Comparison of ENCODE assay signal across 30 mouse cellular contexts in genomic region chr14:60986926-60987325, GRCm38 (mm10). TPM values are rescaled to one million over a fixed set of nuclear protein-coding genes. Genes with fewer than 3 reads are reported as not detected.
DNase-seq lines count a peak whose midpoint lies in the region; ATAC-seq and TF ChIP-seq lines count a peak whose summit lies in the region.
"Had no signal": no experiment of that assay in that cellular context is flagged by ENCODE, and none has a peak within 500 bp of the region (broad histone marks: within the 10 kb centered on the region; RNA-seq: fewer than 3 reads in every experiment).

No protein-coding gene starts in this region.

- no peaks in the 10 kb centered on the region for H3K9me3 ChIP-seq in heart, embryonic 10.5 days
- no peaks in the 10 kb centered on the region for H3K9me3 ChIP-seq in midbrain, embryonic 14.5 days (ENCODE audit: control insufficient read depth, low read length)
- H3K9me3 ChIP-seq in midbrain, embryonic 13.5 days: no peaks in the 10 kb centered on the region
- H3K9me3 ChIP-seq in forebrain, embryonic 13.5 days (replicated peaks): no peaks in the 10 kb centered on the region
- H3K9me3 ChIP-seq: G1E; heart, embryonic 13.5 days; hindbrain, embryonic 15.5 days; intestine, embryonic 15.5 days; liver, embryonic 15.5 days; lung, embryonic 15.5 days; megakaryocyte, embryonic 14.5 days; neural tube, embryonic 12.5 days had no signal

- H3K27me3 ChIP-seq in heart, embryonic 10.5 days (ENCODE audit: insufficient read depth, poor library complexity, severe bottlenecking): no peaks in the 10 kb centered on the region
- H3K27me3 ChIP-seq in midbrain, embryonic 14.5 days (ENCODE audit: control insufficient read depth, insufficient read depth, low read length): no peaks in the 10 kb centered on the region
- no peaks in the 10 kb centered on the region for H3K27me3 ChIP-seq in midbrain, embryonic 13.5 days
- H3K27me3 ChIP-seq in forebrain, embryonic 13.5 days: no peaks in the 10 kb centered on the region
- H3K27me3 ChIP-seq: CH12.LX; heart, embryonic 13.5 days; hindbrain, embryonic 15.5 days; intestine, embryonic 15.5 days; liver, embryonic 15.5 days; lung, embryonic 15.5 days; megakaryocyte, embryonic 14.5 days; neural tube, embryonic 12.5 days had no signal

- H3K4me2 ChIP-seq in midbrain, embryonic 14.5 days (ENCODE audit: low read length): no peak overlapping the region
- H3K4me2 ChIP-seq in midbrain, embryonic 13.5 days (replicated peaks): no peak overlapping the region
- H3K4me2 ChIP-seq in forebrain, embryonic 13.5 days: no peak overlapping the region
- H3K4me2 ChIP-seq: heart, embryonic 13.5 days; hindbrain, embryonic 15.5 days; intestine, embryonic 15.5 days; liver, embryonic 15.5 days; lung, embryonic 15.5 days; neural tube, embryonic 12.5 days had no signal

- peaks cover 45% of the 10 kb centered on the region for H3K4me1 ChIP-seq in heart, embryonic 10.5 days
- peaks cover 7% of the 10 kb centered on the region for H3K4me1 ChIP-seq in midbrain, embryonic 14.5 days (ENCODE audit: control insufficient read depth, insufficient read depth, low read length)
- peaks cover 36% of the 10 kb centered on the region for H3K4me1 ChIP-seq in midbrain, embryonic 13.5 days (replicated peaks)
- peaks cover 59% of the 10 kb centered on the region for H3K4me1 ChIP-seq in forebrain, embryonic 13.5 days
- H3K4me1 ChIP-seq: megakaryocyte, embryonic 14.5 days had no signal

- TF ChIP-seq POLR2A in brain, embryonic 14.5 days (IDR thresholded peaks at IDR 0.05; ENCODE audit: borderline replicate concordance, extremely low read depth, insufficient read depth, insufficient read length, poor library complexity, severe bottlenecking): no peak

- TF ChIP-seq CTCF in brain, embryonic 14.5 days (IDR thresholded peaks at IDR 0.05; ENCODE audit: borderline replicate concordance, extremely low read depth, insufficient read depth, insufficient read length): no peak

- ATAC-seq in midbrain, embryonic 14.5 days (ENCODE audit: low FRiP score, low TSS enrichment): no peak
- ATAC-seq in midbrain, embryonic 13.5 days: no peak
- ATAC-seq in forebrain, embryonic 13.5 days: no peak
- ATAC-seq in monocyte, adult 5-6 weeks (replicated peaks; ENCODE audit: insufficient number of reproducible peaks, low FRiP score, low TSS enrichment, poor library complexity, severe bottlenecking): no peak
- ATAC-seq: intestine, embryonic 15.5 days; Patski had no signal

- peaks cover 8% of the 10 kb centered on the region for H3K36me3 ChIP-seq in heart, embryonic 10.5 days
- H3K36me3 ChIP-seq in midbrain, embryonic 14.5 days (ENCODE audit: control insufficient read depth, insufficient read depth, low read length): no peaks in the 10 kb centered on the region
- H3K36me3 ChIP-seq in midbrain, embryonic 13.5 days: no peaks in the 10 kb centered on the region
- peaks cover 9% of the 10 kb centered on the region; the same call in 1 of the 2 replicates for H3K36me3 ChIP-seq in forebrain, embryonic 13.5 days (ENCODE audit: poor library complexity, severe bottlenecking)
- H3K36me3 ChIP-seq: G1E; hindbrain, embryonic 15.5 days; intestine, embryonic 15.5 days; liver, embryonic 15.5 days; lung, embryonic 15.5 days had no signal

- no peak overlapping the region for H3K9ac ChIP-seq in midbrain, embryonic 14.5 days (replicated peaks; ENCODE audit: low read length)
- no peak overlapping the region for H3K9ac ChIP-seq in midbrain, embryonic 13.5 days (replicated peaks)
- H3K9ac ChIP-seq in forebrain, embryonic 13.5 days: no peak overlapping the region
- H3K9ac ChIP-seq: heart, embryonic 13.5 days; hindbrain, embryonic 15.5 days; intestine, embryonic 15.5 days; liver, embryonic 15.5 days; lung, embryonic 15.5 days; neural tube, embryonic 12.5 days had no signal

- DNase-seq in heart, embryonic 10.5 days (ENCODE audit: low spot score): no peak
- no peak for DNase-seq in heart, postnatal 14 days
- DNase-seq in midbrain, embryonic 14.5 days: peak; percentile 14
- DNase-seq in brain, embryonic 14.5 days (ENCODE audit: low read depth): peak; percentile 79
- DNase-seq in urinary bladder, postnatal 4 days (ENCODE audit: low spot score in 2 of 2): no peak
- DNase-seq: B cell, adult 2 months; cerebellum, adult 18-20 months; cerebellum, postnatal 36 days; embryo, embryonic 11 days; gastrocnemius, postnatal 25 days; heart, adult 18-20 months; kidney, postnatal 25 days; left cerebral cortex, postnatal 4 days; liver; lung, postnatal 36 days; thymus, adult 2 months; thymus, postnatal 4 days had no signal

- intact Hi-C loops in heart, postnatal 14 days (cut with DNase I): no loop called here

- H3K4me3 ChIP-seq in heart, embryonic 10.5 days: no peak overlapping the region
- no peak overlapping the region for H3K4me3 ChIP-seq in midbrain, embryonic 14.5 days (replicated peaks; ENCODE audit: low read depth, low read length)
- H3K4me3 ChIP-seq in midbrain, embryonic 13.5 days (replicated peaks): no peak overlapping the region
- H3K4me3 ChIP-seq in forebrain, embryonic 13.5 days: no peak overlapping the region
- H3K4me3 ChIP-seq: heart, embryonic 13.5 days; hindbrain, embryonic 15.5 days; intestine, embryonic 15.5 days; liver, embryonic 15.5 days; lung, embryonic 15.5 days; megakaryocyte, embryonic 14.5 days; neural tube, embryonic 12.5 days had no signal

- H3K27ac ChIP-seq in heart, embryonic 10.5 days: 0 out of 2 replicates have a peak overlapping the region, but pooled peaks have one; percentile 7
- no peak overlapping the region for H3K27ac ChIP-seq in midbrain, embryonic 14.5 days (replicated peaks; ENCODE audit: low read depth, low read length)
- no peak overlapping the region for H3K27ac ChIP-seq in midbrain, embryonic 13.5 days
- peak overlapping the region; percentile 65; the same call in 1 of the 2 replicates for H3K27ac ChIP-seq in forebrain, embryonic 13.5 days
- H3K27ac ChIP-seq: heart, embryonic 13.5 days; hindbrain, embryonic 15.5 days; intestine, embryonic 15.5 days; liver, embryonic 15.5 days; lung, embryonic 15.5 days; neural tube, embryonic 12.5 days had no signal

- 60% methylated on average over 5 of the region's 5 CpGs for WGBS in heart, embryonic 10.5 days
- 53% methylated on average over 5 of the region's 5 CpGs for WGBS in midbrain, embryonic 14.5 days
- 64% methylated on average over 5 of the region's 5 CpGs for WGBS in midbrain, embryonic 13.5 days
- WGBS in forebrain, embryonic 13.5 days: 21% methylated on average over 5 of the region's 5 CpGs

RNA-seq across cellular contexts. Expression of gene Tnfrsf19, which starts 59.4 kb away (rescaled TPM):
- 29.8 and 32.8 TPM in 2 replicates for polyA plus RNA-seq in heart, embryonic 10.5 days (2016; fragmentation: Nextera tagmentation; extraction: Ambion mirVana)
- 1 to 10 TPM; 2.2 to 3.2 TPM for total RNA-seq in heart, postnatal 14 days (2021)
- 25.4 and 46.9 TPM in 2 replicates for polyA plus RNA-seq in midbrain, embryonic 14.5 days (2014; fragmentation: Nextera tagmentation; extraction: Ambion mirVana)
- polyA plus RNA-seq in midbrain, embryonic 13.5 days (2015; fragmentation: Nextera tagmentation; extraction: Ambion mirVana): 42.9 and 45.4 TPM in 2 replicates
- polyA plus RNA-seq in brain, embryonic 14.5 days (2012; rRNA removed): 36.5 and 36.9 TPM in 2 replicates
- polyA plus RNA-seq in forebrain, embryonic 13.5 days (2015; fragmentation: Nextera tagmentation; extraction: Ambion mirVana): 61.3 and 84.4 TPM in 2 replicates
- 0.10 TPM in 1 of 3 replicates, not detected in the others for total RNA-seq in monocyte, adult 5-6 weeks (2017)
- polyA plus RNA-seq: G1E had no signal

Comparison
In these comparisons a context has a peak if more than half of its experiments do, and no peak if none do; other contexts are left out.
1. DNase-seq: peak in midbrain, embryonic 14.5 days (single experiment) and brain, embryonic 14.5 days (single experiment); none in heart, embryonic 10.5 days (single experiment), heart, postnatal 14 days (0 of 2) and urinary bladder, postnatal 4 days (0 of 2).
2. H3K27ac ChIP-seq: peak in heart, embryonic 10.5 days (single experiment) and forebrain, embryonic 13.5 days (single experiment); none in midbrain, embryonic 14.5 days (single experiment) and midbrain, embryonic 13.5 days (single experiment).